Comparison of ENCODE assay signal across 26 mouse cellular contexts in genomic region chr13:94091366-94091765, GRCm38 (mm10). TPM values are rescaled to one million over a fixed set of nuclear protein-coding genes. Genes with fewer than 3 reads are reported as not detected.
"Had no signal": no experiment of that assay in that cellular context is flagged by ENCODE, and none has a peak within 500 bp of the region (broad histone marks: within the 10 kb centered on the region; RNA-seq: fewer than 3 reads in every experiment).

No protein-coding gene starts in this region.

- ATAC-seq: hindbrain, embryonic 16.5 days; inflammation-experienced regulatory T-cells, adult 6 months; intestine, embryonic 15.5 days; liver, embryonic 12.5 days had no signal

- H3K27ac ChIP-seq: gastrocnemius, adult 2 months; heart, embryonic 10.5 days; hindbrain, embryonic 10.5 days; hindbrain, embryonic 12.5 days; hindbrain, embryonic 14.5 days; intestine, embryonic 15.5 days; kidney, postnatal 0 days; limb, embryonic 13.5 days; limb, embryonic 15.5 days; liver, embryonic 12.5 days; liver, embryonic 14.5 days had no signal

- H3K27me3 ChIP-seq: heart, embryonic 12.5 days; hindbrain, embryonic 12.5 days; intestine, embryonic 15.5 days; limb, embryonic 13.5 days; limb, embryonic 15.5 days; liver, embryonic 12.5 days had no signal

- H3K36me3 ChIP-seq: hindbrain, embryonic 12.5 days; intestine, embryonic 15.5 days; limb, embryonic 15.5 days; liver, embryonic 12.5 days had no signal

- H3K4me2 ChIP-seq: heart, embryonic 12.5 days; hindbrain, embryonic 12.5 days; hindbrain, embryonic 14.5 days; intestine, embryonic 15.5 days; limb, embryonic 13.5 days; limb, embryonic 15.5 days; liver, embryonic 12.5 days had no signal

- H3K9ac ChIP-seq: heart, embryonic 12.5 days; hindbrain, embryonic 12.5 days; hindbrain, embryonic 14.5 days; intestine, embryonic 15.5 days; limb, embryonic 13.5 days; limb, embryonic 15.5 days; liver, embryonic 12.5 days; liver, embryonic 14.5 days had no signal

- H3K9me3 ChIP-seq: heart, embryonic 10.5 days; heart, embryonic 12.5 days; hindbrain, embryonic 10.5 days; hindbrain, embryonic 12.5 days; intestine, embryonic 15.5 days; limb, embryonic 13.5 days; limb, embryonic 15.5 days; liver, embryonic 12.5 days had no signal

- DNase-seq: gastrocnemius, adult 2 months; gastrocnemius, postnatal 10 days; gastrocnemius, postnatal 25 days; heart, adult 18-20 months; heart, postnatal 10 days; heart, postnatal 4 days; kidney, adult 18-20 months; kidney, adult 9 months; kidney, postnatal 14 days; kidney, postnatal 36 days; layer of hippocampus, adult 9-11 months; layer of hippocampus, postnatal 36 days; left cerebral cortex, postnatal 4 days had no signal

- H3K4me3 ChIP-seq: gastrocnemius, adult 2 months; heart, embryonic 10.5 days; heart, embryonic 12.5 days; hindbrain, embryonic 10.5 days; hindbrain, embryonic 12.5 days; intestine, embryonic 15.5 days; limb, embryonic 13.5 days; limb, embryonic 15.5 days; liver, embryonic 12.5 days had no signal

- H3K4me1 ChIP-seq: hindbrain, embryonic 12.5 days had no signal

RNA-seq across cellular contexts. Expression of gene Lhfpl2, which starts 33.8 kb away (rescaled TPM):
- polyA plus RNA-seq: inflammation-experienced regulatory T-cells, adult 6 months had no signal
